Mouse (Mus musculus): ENCODE results near the gene Hist1h2ad.
"Not testable (repeated sequence)": the region's sequence is repeated elsewhere in the genome, so short reads cannot be mapped to it uniquely, and the experiment has no call there.

DNA sequence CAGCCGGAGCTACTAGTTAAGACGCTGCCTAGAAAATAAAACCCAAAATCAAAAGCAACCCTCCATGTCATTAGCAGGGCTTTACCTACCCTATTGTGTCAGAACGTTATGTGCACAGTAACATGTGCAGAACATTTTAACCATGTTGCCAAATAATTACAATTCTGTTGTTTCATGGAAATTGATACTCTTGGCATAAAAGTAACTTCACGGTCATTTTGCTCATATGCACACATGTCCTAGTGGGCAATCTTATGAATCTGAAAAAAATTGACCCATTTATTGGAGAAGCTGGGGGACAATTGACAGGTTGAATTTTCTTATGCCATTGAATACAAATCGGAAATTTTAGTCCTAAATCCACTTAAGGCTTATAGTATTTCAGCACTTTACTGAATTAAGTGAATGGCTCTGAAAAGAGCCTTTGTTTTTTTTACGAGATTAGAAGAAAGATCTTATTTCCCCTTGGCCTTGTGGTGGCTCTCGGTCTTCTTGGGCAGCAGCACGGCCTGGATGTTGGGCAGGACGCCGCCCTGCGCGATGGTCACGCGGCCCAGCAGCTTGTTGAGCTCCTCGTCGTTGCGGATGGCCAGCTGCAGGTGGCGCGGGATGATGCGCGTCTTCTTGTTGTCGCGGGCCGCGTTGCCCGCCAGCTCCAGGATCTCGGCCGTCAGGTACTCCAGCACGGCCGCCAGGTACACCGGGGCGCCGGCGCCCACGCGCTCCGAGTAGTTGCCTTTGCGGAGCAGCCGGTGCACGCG lies 3.7 kb upstream of the Hist1h2ad start:
- not testable (repeated sequence) for TF ChIP-seq CTCF (conservative IDR thresholded peaks at IDR 0.05 in 1 of 2, IDR thresholded peaks at IDR 0.05 in 1 of 2; ENCODE audit: low read depth in 2 of 2, low read length in 2 of 2); ZC3H11A (IDR thresholded peaks at IDR 0.05; ENCODE audit: low read depth, low read length); TCF12 (IDR thresholded peaks at IDR 0.05; ENCODE audit: low read depth, low read length); HCFC1 (IDR thresholded peaks at IDR 0.05; ENCODE audit: low read depth, low read length); USF2 (conservative IDR thresholded peaks at IDR 0.05; ENCODE audit: low read depth, low read length); IRF4 (IDR thresholded peaks at IDR 0.05; ENCODE audit: low read depth, low read length)
- peak; percentile 98 for TF ChIP-seq POLR2AphosphoS2 (IDR thresholded peaks at IDR 0.05; ENCODE audit: low read depth, low read length)
- TF ChIP-seq CHD2 (IDR thresholded peaks at IDR 0.05; ENCODE audit: low read length): 0 out of 2 replicates have a peak, but pooled peaks have one; percentile 2

Data from CH12.LX (cell line).